Mouse (Mus musculus) cerebellum, postnatal 25 days (tissue): Measurements from ENCODE around the gene Rassf6.
A peak's percentile ranks its signal among the peaks of the same experiment; 100 is the strongest.
"Not testable (repeated sequence)": the region's sequence is repeated elsewhere in the genome, so short reads cannot be mapped to it uniquely, and the experiment has no call there.

Source experiments
- DNase-seq, 2 experiments: peaks; one replicate each; pipeline ENCODE4 v3.0.0; 2021; ENCODE audit warnings: mixed read lengths in 2 of 2

Rassf6 gene

GRCm38 (mm10) chr5:90623209-90623608 lies 17.2 kb downstream of the Rassf6 start:
- DNase-seq, result no peak

- no peak for DNase-seq
Measured at GRCm38 (mm10) chr5:90621726-90622125, 18.7 kb downstream of the Rassf6 start.

- no peak for DNase-seq
Measured at GRCm38 (mm10) chr5:90621316-90621715, 19.1 kb downstream of the Rassf6 start.

- DNase-seq, result no peak
Measured at GRCm38 (mm10) chr5:90617859-90618258, 22.6 kb downstream of the Rassf6 start.

GRCm38 (mm10) chr5:90612751-90613150 lies 27.7 kb downstream of the Rassf6 start:
- DNase-seq, result not testable (repeated sequence)

- no peak for DNase-seq
Measured at GRCm38 (mm10) chr5:90611996-90612611, 28.4 kb downstream of the Rassf6 start.

GRCm38 (mm10) chr5:90611388-90611787 lies 29.1 kb downstream of the Rassf6 start:
- no peak for DNase-seq

GRCm38 (mm10) chr5:90608906-90609305 lies 31.6 kb downstream of the Rassf6 start:
- no peak for DNase-seq

GRCm38 (mm10) chr5:90603407-90603923 lies 37.0 kb downstream of the Rassf6 start:
- no peak for DNase-seq

GRCm38 (mm10) chr5:90601469-90601868 lies 39.0 kb downstream of the Rassf6 start:
- DNase-seq, result peak; percentile 25 to 63

- DNase-seq, result no peak
Measured at GRCm38 (mm10) chr5:90596155-90596554, 44.3 kb downstream of the Rassf6 start.

- no peak for DNase-seq
Measured at GRCm38 (mm10) chr5:90594945-90595344, 45.5 kb downstream of the Rassf6 start.

GRCm38 (mm10) chr5:90591936-90592335 lies 48.5 kb downstream of the Rassf6 start:
- no peak for DNase-seq

GRCm38 (mm10) chr5:90590676-90591075 lies 49.8 kb downstream of the Rassf6 start:
- DNase-seq, result peak in 1 of 2 experiments; percentile 9

- DNase-seq, result peak; percentile 72 to 80
Measured at GRCm38 (mm10) chr5:90588708-90589595, 51.5 kb downstream of the Rassf6 start.

GRCm38 (mm10) chr5:90588104-90588503 lies 52.4 kb downstream of the Rassf6 start:
- DNase-seq, result no peak

GRCm38 (mm10) chr5:90586511-90586910 lies 53.9 kb downstream of the Rassf6 start:
- DNase-seq, result no peak

GRCm38 (mm10) chr5:90584799-90585198 lies 55.7 kb downstream of the Rassf6 start:
- no peak for DNase-seq

- DNase-seq, result no peak
Measured at GRCm38 (mm10) chr5:90582179-90582578, 58.3 kb downstream of the Rassf6 start.

- no peak for DNase-seq
Measured at GRCm38 (mm10) chr5:90579556-90579955, 60.9 kb downstream of the Rassf6 start.

GRCm38 (mm10) chr5:90577751-90578150 lies 62.7 kb downstream of the Rassf6 start:
- DNase-seq, result no peak

GRCm38 (mm10) chr5:90571216-90571615 lies 69.2 kb downstream of the Rassf6 start:
- DNase-seq, result no peak

GRCm38 (mm10) chr5:90568338-90568737 lies 72.1 kb downstream of the Rassf6 start:
- DNase-seq, result no peak

GRCm38 (mm10) chr5:90567788-90568187 lies 72.7 kb downstream of the Rassf6 start:
- no peak for DNase-seq
